Mouse (Mus musculus): ENCODE measurements around the gene Gsx2. TPM values are rescaled to one million over a fixed set of nuclear protein-coding genes. Genes with fewer than 3 reads are reported as not detected.

Gene Gsx2
- polyA plus RNA-seq, 1 experiment from 2014 or later, result not detected

DNA sequence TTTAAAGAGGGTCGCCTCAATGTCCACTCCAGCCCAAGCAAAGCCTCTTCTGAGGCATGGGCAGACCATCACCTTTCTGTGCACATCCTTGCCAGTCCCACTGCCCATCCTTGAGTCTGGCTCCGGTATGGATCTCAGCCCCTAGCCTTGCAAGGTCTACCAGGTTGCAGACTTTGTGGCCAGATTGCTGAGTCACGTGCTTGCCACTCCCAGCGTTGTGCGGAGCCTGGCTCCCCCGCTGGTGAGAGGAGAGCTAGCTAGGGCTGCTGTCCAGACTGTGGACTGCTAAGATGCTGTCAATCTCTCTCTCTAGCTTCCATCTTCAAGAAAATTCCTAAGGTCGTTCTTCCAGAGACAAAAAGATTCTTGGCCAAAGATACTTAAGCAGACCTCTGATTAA, 4.2 kb downstream of the Gsx2 start:
- WGBS, result under 1% methylated on average over 7 of the region's 7 CpGs
- H3K4me3 ChIP-seq, result no peak overlapping the region
- H3K4me2 ChIP-seq, result no peak overlapping the region
- ATAC-seq (ENCODE audit: borderline replicate concordance, extremely low read depth, low FRiP score, low TSS enrichment), result no peak
- H3K4me1 ChIP-seq, result peaks cover 14% of the 10 kb centered on the region
- no peak overlapping the region for H3K27ac ChIP-seq
- no peaks in the 10 kb centered on the region for H3K9me3 ChIP-seq
- H3K36me3 ChIP-seq, result no peaks in the 10 kb centered on the region
- peaks cover 98% of the 10 kb centered on the region for H3K27me3 ChIP-seq
- no peak overlapping the region for H3K9ac ChIP-seq

DNA sequence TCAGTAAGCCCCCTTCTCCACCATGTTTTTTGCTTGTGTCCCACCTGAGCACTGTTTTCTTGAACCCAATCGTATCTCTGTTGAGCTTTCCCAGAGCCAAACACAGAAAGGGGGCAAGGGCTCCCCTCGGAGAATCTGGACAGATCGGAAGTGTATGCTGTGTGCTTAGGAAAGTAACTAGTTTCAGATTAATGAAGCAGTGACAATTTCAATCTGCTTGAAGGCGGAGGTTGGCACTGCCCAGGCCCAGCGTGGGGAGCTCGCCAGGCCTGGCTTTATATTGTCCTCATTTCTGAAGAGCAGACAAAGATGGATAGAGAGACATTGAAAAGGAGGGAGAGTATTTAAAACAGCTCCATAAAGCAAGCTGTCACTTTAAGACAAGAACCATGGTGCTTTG, 7.0 kb downstream of the Gsx2 start:
- H3K4me3 ChIP-seq, result no peak overlapping the region
- H3K27me3 ChIP-seq, result peaks cover 97% of the 10 kb centered on the region
- WGBS, result 8% methylated on average over 6 of the region's 6 CpGs
- no peak overlapping the region for H3K27ac ChIP-seq
- H3K9ac ChIP-seq, result no peak overlapping the region
- peaks cover 5% of the 10 kb centered on the region; the same call in 1 of the 2 replicates for H3K4me1 ChIP-seq
- no peaks in the 10 kb centered on the region for H3K36me3 ChIP-seq
- ATAC-seq (ENCODE audit: borderline replicate concordance, extremely low read depth, low FRiP score, low TSS enrichment), result no peak
- no peaks in the 10 kb centered on the region for H3K9me3 ChIP-seq
- H3K4me2 ChIP-seq, result no peak overlapping the region

DNA sequence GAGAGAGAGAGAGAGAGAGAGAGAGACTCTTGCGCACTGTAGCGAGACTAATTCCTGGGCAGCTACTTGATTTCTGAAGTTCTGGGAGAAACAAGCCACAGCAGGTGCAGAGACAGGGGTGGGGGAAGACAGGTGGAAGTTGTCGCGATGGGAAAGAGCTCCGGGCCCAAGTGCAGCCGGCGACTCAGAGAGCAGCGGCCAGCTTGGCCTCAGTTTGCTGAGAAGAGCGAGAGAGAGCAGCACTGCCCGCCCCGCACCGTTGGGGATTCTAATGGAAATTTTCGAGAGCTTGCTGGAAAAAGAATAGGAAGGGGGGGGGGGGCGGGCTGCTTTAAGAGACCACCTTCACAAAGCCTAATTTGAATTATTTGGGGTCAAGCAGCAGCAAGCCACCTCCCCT, 7.7 kb downstream of the Gsx2 start:
- H3K4me3 ChIP-seq, result no peak overlapping the region
- H3K9me3 ChIP-seq, result no peaks in the 10 kb centered on the region
- H3K9ac ChIP-seq, result no peak overlapping the region
- H3K27me3 ChIP-seq, result peaks cover 98% of the 10 kb centered on the region
- peaks cover 5% of the 10 kb centered on the region; the same call in 1 of the 2 replicates for H3K4me1 ChIP-seq
- no peak overlapping the region for H3K27ac ChIP-seq
- WGBS, result 2% methylated on average over 12 of the region's 14 CpGs
- H3K4me2 ChIP-seq, result no peak overlapping the region
- H3K36me3 ChIP-seq, result no peaks in the 10 kb centered on the region
- ATAC-seq (ENCODE audit: borderline replicate concordance, extremely low read depth, low FRiP score, low TSS enrichment), result no peak

DNA sequence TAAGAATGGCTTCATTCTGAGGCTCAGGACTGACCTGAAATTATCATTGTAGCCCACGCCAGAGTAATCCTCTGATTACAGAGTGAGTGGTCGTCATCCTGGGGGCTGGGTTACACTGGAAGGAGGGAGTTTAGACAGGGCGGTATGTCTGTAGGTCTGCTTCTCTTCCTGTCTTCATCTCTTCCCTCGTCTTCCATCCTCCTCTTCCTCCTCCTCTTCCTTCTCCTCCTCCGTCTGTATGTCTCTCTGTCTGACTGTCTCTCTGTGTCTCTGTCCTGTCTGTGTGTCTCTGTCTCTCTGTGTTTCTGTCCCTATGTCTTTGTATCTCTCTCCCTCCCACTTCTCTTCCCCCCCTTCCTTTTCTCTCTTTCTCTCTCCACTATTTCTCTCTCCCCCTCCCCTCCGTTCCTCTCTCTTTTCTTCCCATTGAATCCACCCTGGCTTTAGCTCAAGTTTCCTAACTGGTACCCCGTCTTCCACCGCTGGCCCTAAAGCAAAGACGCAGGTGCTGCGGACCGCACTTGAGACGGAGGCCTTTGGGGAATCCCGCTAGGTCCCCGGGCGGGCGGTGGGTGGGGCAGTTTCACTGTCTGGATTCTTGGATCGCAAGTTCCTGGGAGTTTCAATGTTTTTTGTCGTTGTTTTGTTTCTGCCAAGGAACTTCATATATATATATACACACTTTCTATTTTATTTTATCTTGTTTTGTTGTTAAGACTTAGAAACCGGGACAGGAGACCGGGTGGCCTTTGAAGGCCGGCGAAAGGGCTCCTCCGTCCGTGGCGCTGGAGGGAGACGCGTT, 8.4 kb downstream of the Gsx2 start:
- Histone ChIP-seq H3K4me1 (peaks cover 5% of the 10 kb centered on the region; the same call in 1 of the 2 replicates), H3K9ac (no peak overlapping the region), H3K4me2 (peak overlapping the region; percentile 23; the same call in 1 of the 2 replicates), H3K9me3 (no peaks in the 10 kb centered on the region), H3K36me3 (no peaks in the 10 kb centered on the region), H3K27ac (no peak overlapping the region), H3K4me3 (peak overlapping the region; percentile 5; the same call in 1 of the 2 replicates), H3K27me3 (peaks cover 96% of the 10 kb centered on the region)
- WGBS, result 1% methylated on average over 27 of the region's 27 CpGs
- no peak for ATAC-seq (ENCODE audit: borderline replicate concordance, extremely low read depth, low FRiP score, low TSS enrichment)

DNA sequence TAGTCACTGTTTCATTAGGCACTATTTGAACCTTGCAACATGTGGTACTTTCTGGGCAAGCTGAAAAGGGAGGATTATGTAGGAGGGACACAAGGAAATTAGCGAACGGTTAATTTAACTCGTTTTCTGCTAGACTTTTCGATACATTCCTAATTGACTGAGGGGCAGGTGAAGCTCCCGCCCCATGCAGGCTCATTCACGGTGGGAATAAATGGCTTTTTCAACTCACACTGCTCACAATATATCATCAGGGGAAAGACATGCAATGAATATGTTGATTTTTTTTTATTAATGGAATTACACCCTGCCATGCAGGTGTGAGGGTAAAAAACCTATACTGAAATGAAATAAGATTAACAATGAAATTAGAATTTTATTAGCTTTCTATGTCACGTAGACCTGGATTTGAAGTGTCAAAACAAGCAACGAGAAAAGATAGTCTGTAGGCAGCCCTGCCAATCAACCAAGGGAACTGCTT, 9.0 kb downstream of the Gsx2 start:
- Histone ChIP-seq H3K36me3 (no peaks in the 10 kb centered on the region), H3K4me3 (no peak overlapping the region), H3K4me2 (peak overlapping the region; percentile 23; the same call in 1 of the 2 replicates), H3K27me3 (peaks cover 94% of the 10 kb centered on the region), H3K4me1 (peaks cover 5% of the 10 kb centered on the region; the same call in 1 of the 2 replicates), H3K27ac (no peak overlapping the region), H3K9ac (no peak overlapping the region), H3K9me3 (no peaks in the 10 kb centered on the region)
- no peak for ATAC-seq (ENCODE audit: borderline replicate concordance, extremely low read depth, low FRiP score, low TSS enrichment)
- 3% methylated on average over 8 of the region's 8 CpGs for WGBS

DNA sequence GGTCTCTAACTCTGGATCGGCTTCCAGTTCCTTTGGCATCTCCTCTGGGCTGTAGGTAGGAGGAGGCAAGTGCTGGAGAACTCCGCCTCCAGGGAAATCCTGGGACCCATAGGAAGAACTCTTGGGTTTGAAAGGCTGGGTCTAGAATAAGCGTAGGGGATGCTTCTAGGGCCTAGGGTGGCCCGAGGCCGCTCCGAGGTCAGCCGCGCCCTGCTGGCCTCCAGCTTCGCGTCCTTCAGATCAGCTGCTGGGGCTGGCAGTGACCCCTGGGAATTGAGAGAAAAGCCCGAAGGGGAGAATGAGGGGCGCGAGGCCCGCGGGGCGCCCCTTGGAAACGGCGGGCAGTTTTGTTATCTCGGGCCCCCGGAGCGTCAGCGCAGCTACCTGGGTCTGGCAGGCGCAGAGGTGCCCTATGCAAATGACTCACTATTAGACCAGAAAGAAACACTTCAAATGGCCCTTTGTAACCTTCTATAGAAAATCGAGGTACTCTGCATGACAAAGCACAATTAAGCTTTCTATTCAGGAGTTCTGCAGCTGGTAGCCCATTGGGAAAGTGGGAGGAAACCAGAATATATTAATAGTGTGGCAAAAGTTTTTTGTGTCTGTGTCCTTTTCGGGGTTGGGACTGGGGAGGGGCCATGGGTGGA, 9.6 kb downstream of the Gsx2 start:
- no peaks in the 10 kb centered on the region for H3K36me3 ChIP-seq
- peaks cover 91% of the 10 kb centered on the region for H3K27me3 ChIP-seq
- no peak overlapping the region for H3K27ac ChIP-seq
- no peak overlapping the region for H3K9ac ChIP-seq
- no peak overlapping the region for H3K4me3 ChIP-seq
- ATAC-seq (ENCODE audit: borderline replicate concordance, extremely low read depth, low FRiP score, low TSS enrichment), result no peak
- H3K4me1 ChIP-seq, result peaks cover 5% of the 10 kb centered on the region; the same call in 1 of the 2 replicates
- WGBS, result 2% methylated on average over 25 of the region's 25 CpGs
- no peaks in the 10 kb centered on the region for H3K9me3 ChIP-seq
- no peak overlapping the region for H3K4me2 ChIP-seq

DNA sequence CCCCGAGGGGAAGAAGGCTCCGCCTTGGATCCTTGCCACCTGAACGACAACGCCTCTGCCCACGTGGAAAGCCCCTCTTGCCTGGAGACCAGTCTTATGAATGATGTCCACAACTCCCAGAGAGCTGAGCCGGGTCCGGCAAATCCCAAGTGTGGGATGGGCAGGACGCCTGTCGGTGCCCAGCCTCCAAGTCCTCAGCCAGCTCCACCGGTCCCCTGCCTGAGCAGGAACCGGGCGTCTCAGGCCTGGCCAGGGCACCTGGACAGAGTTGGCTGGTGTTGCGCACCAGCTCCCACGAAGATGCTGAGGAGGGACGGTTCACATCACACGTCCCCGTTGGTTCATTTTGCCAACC, 10.1 kb downstream of the Gsx2 start:
- Histone ChIP-seq H3K4me1 (peaks cover 5% of the 10 kb centered on the region; the same call in 1 of the 2 replicates), H3K4me2 (no peak overlapping the region), H3K27me3 (peaks cover 86% of the 10 kb centered on the region), H3K36me3 (no peaks in the 10 kb centered on the region), H3K9ac (no peak overlapping the region), H3K4me3 (no peak overlapping the region), H3K27ac (no peak overlapping the region), H3K9me3 (no peaks in the 10 kb centered on the region)
- WGBS, result 5% methylated on average over 17 of the region's 17 CpGs
- no peak for ATAC-seq (ENCODE audit: borderline replicate concordance, extremely low read depth, low FRiP score, low TSS enrichment)

DNA sequence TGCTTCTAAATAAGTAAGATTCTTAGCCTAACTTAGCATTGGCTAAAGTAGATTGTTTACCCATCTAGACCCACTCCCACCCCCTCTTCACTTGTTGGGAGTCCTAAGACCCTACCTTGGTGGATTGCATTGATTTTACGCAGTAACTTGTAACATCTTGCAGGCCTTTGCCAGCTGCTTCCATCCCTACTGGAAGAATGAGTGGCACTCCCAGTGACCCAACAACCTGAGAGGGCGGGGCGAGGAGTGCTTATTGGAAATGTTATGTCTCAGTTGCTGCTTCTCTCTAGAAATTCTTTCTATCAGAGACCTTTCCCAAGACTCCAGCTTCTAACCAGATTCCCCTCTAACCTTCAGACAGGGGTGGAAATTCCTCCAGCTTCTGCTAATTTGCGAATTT, 10.5 kb downstream of the Gsx2 start:
- Histone ChIP-seq H3K27ac (no peak overlapping the region), H3K9me3 (no peaks in the 10 kb centered on the region), H3K4me2 (no peak overlapping the region), H3K4me1 (peaks cover 5% of the 10 kb centered on the region; the same call in 1 of the 2 replicates), H3K36me3 (no peaks in the 10 kb centered on the region), H3K27me3 (peaks cover 82% of the 10 kb centered on the region), H3K9ac (no peak overlapping the region), H3K4me3 (no peak overlapping the region)
- ATAC-seq (ENCODE audit: borderline replicate concordance, extremely low read depth, low FRiP score, low TSS enrichment), result no peak
- 10% methylated on average over 4 of the region's 4 CpGs for WGBS

DNA sequence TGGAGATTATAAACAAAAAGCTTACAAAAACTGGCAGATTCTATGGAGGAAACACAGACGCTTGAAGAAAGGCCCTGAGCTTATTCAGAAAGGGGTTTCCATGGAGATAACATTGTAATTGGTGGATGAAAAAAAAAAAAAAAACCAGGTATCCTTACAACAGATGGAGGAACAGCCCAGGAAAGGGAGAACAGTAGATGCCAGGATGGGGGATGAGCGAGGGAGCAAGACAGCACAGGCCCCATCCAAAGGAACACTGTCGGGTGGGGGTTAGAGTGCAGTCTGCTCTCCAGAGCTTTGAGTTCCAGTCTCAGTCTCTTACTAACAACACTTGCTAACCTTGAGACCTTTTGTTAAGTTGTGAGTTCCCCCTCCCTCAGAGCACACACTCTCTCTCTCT, 31.1 kb downstream of the Gsx2 start:
- H3K9ac ChIP-seq, result no peak overlapping the region
- no peak overlapping the region for H3K4me2 ChIP-seq
- H3K4me1 ChIP-seq, result peaks cover 4% of the 10 kb centered on the region; the same call in 1 of the 2 replicates
- peaks cover 4% of the 10 kb centered on the region; the same call in 1 of the 2 replicates for H3K27me3 ChIP-seq
- H3K36me3 ChIP-seq, result no peaks in the 10 kb centered on the region
- H3K9me3 ChIP-seq, result no peaks in the 10 kb centered on the region
- ATAC-seq (ENCODE audit: borderline replicate concordance, extremely low read depth, low FRiP score, low TSS enrichment), result no peak
- WGBS, result 73% methylated on average over 3 of the region's 3 CpGs
- H3K27ac ChIP-seq, result no peak overlapping the region
- H3K4me3 ChIP-seq, result no peak overlapping the region

DNA sequence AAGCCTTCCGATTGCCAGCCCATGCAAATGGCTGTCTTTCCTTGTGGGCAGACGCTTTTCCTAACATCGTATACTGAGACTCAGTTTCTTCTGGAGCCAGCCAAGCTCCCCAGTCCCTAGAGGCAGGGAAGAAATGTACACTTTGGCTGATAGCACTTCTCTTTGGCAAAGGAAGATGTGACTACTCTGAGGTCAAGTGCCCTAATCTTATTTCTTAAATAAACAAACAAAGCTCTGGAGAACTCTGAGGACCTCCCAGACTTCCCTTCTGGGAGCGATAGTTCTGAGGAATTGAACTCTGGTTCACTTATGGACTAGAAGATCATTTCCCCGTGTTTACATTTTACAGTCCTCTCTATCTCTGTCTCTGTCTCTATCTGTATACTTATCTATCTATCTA, 34.0 kb downstream of the Gsx2 start:
- Histone ChIP-seq H3K4me3 (no peak overlapping the region), H3K27ac (no peak overlapping the region), H3K36me3 (no peaks in the 10 kb centered on the region), H3K27me3 (peaks cover 4% of the 10 kb centered on the region; the same call in 1 of the 2 replicates), H3K9me3 (no peaks in the 10 kb centered on the region), H3K9ac (no peak overlapping the region), H3K4me2 (no peak overlapping the region), H3K4me1 (peaks cover 4% of the 10 kb centered on the region; the same call in 1 of the 2 replicates)
- WGBS, result 14% methylated on average over 5 of the region's 5 CpGs
- ATAC-seq (ENCODE audit: borderline replicate concordance, extremely low read depth, low FRiP score, low TSS enrichment), result no peak

DNA sequence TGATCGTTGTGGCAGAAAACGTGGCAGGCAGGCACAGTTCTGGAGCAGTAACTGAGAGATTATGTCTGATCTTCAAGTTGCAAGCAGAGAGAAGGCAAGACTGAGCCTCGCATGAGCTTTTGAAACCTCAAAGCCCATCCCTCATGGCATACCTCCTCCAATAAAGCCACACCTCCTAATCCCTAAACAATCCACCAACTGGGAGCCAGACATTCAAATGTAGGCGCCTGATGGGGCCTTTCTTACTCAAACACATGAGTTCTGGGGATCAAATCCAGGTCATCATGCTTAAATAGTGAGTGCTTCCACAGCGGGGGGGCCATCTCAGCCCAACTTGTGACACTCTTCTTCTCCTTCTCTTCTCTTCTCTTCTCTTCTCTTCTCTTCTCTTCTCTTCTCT, 36.4 kb downstream of the Gsx2 start:
- Histone ChIP-seq H3K27ac (no peak overlapping the region), H3K9ac (no peak overlapping the region), H3K4me1 (peaks cover 4% of the 10 kb centered on the region; the same call in 1 of the 2 replicates), H3K9me3 (no peaks in the 10 kb centered on the region), H3K4me2 (no peak overlapping the region), H3K4me3 (no peak overlapping the region), H3K27me3 (peaks cover 4% of the 10 kb centered on the region; the same call in 1 of the 2 replicates), H3K36me3 (no peaks in the 10 kb centered on the region)
- 58% methylated on average over 5 of the region's 5 CpGs for WGBS
- no peak for ATAC-seq (ENCODE audit: borderline replicate concordance, extremely low read depth, low FRiP score, low TSS enrichment)

DNA sequence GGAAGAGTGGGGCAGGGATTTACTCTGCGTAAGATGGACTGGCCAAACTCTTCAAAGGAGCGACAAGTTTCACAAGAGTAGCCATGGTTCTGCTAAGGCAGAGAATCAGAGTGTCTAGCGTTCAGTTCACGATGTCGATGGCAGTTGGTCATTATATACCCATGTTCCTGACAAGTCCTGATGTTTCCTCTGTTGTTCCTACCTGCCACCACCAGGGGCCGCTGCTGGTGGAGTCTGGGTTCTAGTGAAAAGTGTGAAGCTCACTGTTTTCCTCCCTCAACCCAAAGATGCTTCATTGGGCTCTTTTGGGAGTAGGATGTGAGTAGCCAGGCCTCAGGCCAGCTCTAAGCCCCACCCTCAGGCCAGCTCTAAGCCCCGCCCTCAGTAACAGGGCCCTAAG, 43.4 kb downstream of the Gsx2 start:
- Histone ChIP-seq H3K4me1 (no peaks in the 10 kb centered on the region), H3K9ac (no peak overlapping the region), H3K4me3 (no peak overlapping the region), H3K27me3 (no peaks in the 10 kb centered on the region), H3K9me3 (no peaks in the 10 kb centered on the region), H3K27ac (no peak overlapping the region), H3K4me2 (no peak overlapping the region), H3K36me3 (no peaks in the 10 kb centered on the region)
- 67% methylated on average over 7 of the region's 7 CpGs for WGBS
- ATAC-seq (ENCODE audit: borderline replicate concordance, extremely low read depth, low FRiP score, low TSS enrichment), result no peak

All from lung, embryonic 15.5 days (tissue).